Mouse (Mus musculus): ENCODE data around the gene Pcnx2. TPM values are rescaled to one million over a fixed set of nuclear protein-coding genes. Genes with fewer than 3 reads are reported as not detected.

The Pcnx2 gene
- polyA plus RNA-seq, 1 experiment from 2014 or later: 0.27 TPM

DNA sequence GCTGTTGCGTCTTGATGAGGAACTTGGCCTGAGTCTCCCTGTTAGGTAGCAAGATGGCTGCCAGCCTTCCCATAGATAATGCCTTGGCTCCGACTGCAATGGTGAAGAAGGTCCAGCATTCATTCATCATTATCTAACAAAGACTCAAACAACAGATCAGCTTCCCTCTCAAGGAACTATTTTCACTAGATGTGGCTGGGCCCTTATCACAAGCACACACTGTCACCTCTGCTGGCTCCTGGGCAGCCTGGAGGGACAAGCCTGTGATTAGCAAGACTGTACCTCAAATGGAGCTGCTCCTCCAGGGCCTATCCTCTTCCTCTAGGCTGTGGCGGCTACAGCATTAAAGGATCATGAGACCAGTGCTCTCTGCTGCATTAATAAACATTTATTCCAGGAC, 28.4 kb downstream of the Pcnx2 start:
- H3K27me3 ChIP-seq: no peaks in the 10 kb centered on the region
- no peak for ATAC-seq
- in situ Hi-C loops (cut with MboI; ENCODE audit: low pct_unique_long_range_greater_than_20kb): loop anchor here (5.0 kb wide), 4 partner anchors 297 to 802 kb away; no protein-coding TSS in a partner anchor
- TF ChIP-seq CTCF (IDR thresholded peaks at IDR 0.05): no peak
- DNase-seq (ENCODE audit: low read depth, low spot score): no peak
- ChIA-PET POLR2A (interaction anchor here (0.5 kb wide), 1 partner anchor 687 kb away, joined by 3 read pairs; no protein-coding TSS in a partner anchor), CTCF (no interaction called here)

DNA sequence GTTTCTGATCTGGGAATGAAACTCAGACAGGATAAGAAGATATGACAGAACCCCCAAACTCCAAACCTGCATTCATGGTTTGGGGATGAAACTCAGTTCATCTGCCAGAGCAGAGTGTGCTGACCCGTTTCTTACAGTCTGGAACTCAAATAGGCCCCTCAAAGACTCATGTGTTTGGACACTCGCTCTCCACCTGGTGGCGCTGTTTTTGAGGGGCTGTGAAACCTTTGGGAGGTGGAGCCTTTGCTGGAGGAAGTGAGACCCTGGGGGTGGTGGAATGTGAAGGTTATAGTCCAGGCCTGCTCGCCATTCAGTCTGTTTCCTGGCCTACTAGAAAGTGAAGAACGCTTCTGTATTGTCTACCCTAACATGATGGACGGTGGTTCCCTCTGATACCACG, 29.6 kb downstream of the Pcnx2 start:
- H3K27me3 ChIP-seq: no peaks in the 10 kb centered on the region
- ChIA-PET CTCF (interaction anchor here (0.7 kb wide), 1 partner anchor 8 kb away, joined by 3 read pairs; no protein-coding TSS in a partner anchor), POLR2A (no interaction called here)
- TF ChIP-seq CTCF (IDR thresholded peaks at IDR 0.05): no peak
- ATAC-seq (no peak), DNase-seq (ENCODE audit: low read depth, low spot score) (no peak)
- in situ Hi-C loops (cut with MboI; ENCODE audit: low pct_unique_long_range_greater_than_20kb): loop anchor here (5.0 kb wide), 2 partner anchors 296 to 686 kb away; no protein-coding TSS in a partner anchor

DNA sequence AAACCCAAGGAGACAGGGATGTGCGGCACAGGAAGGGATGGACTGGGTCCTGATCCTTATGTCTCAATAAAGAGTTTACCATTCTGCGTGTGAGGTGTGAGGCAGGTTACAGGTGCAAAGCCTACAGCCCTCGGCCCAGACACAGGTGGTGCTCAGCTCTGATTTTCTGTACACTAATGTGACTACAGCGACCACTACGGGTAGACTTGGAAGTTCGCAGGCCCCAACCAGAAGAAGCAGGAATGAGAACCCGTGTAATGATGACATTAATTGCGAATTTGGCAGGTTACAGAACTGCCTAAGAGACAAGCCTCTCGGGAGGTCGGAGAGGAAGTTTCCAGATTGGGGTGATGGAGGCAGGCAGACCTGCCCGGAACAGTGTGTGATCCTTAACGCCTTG, 32.0 kb downstream of the Pcnx2 start:
- ChIA-PET POLR2A (no interaction called here), CTCF (interaction anchor here (1.5 kb wide), 2 partner anchors 38 to 683 kb away, joined by 3 to 6 read pairs; no protein-coding TSS in a partner anchor)
- DNase-seq (ENCODE audit: low read depth, low spot score) (no peak), ATAC-seq (no peak)
- peaks cover 4% of the 10 kb centered on the region for H3K27me3 ChIP-seq
- in situ Hi-C loops (cut with MboI; ENCODE audit: low pct_unique_long_range_greater_than_20kb): loop anchor here (5.0 kb wide), 2 partner anchors 294 to 684 kb away; no protein-coding TSS in a partner anchor
- peak; percentile 34 for TF ChIP-seq CTCF (IDR thresholded peaks at IDR 0.05)

DNA sequence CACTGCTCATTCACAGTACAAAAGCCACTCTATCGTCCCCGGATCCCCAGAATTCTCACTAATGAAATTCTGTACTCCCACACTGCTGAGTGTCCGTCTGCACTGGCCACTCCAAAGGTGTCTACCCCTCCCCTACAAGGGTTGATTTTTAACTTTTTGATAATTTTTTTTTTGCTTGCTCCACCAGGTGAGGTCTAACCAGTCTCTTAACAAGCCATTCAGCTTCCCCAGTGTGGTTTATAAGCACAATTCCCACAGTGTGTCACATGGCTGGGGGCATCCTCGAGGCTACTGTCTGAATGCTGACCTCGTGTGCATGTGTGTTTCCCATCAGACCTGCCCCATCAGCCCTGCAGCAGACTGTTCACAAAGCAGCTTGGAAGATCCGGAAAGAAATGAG, 40.9 kb downstream of the Pcnx2 start:
- ATAC-seq: no peak

DNA sequence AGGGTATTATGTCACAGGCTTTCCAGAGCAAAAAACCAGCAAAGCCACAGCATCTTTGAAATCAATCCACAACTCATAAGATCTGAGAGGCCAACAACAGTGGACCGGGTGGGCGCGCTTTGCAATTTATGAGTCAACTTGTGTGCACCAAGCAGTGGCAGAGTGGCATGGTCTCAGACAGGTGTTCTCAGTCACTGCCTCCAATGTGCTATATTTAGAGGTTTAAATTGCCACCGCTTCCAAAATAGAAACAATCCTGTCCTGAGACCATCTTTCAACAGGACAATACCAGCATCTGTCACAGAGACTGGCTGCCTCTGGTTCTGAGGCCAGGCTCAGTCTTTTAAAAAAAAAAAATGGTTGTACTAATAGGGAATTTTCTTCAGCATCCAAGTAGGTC, 42.0 kb downstream of the Pcnx2 start:
- no peak for DNase-seq (ENCODE audit: low read depth, low spot score)
- H3K27me3 ChIP-seq: no peaks in the 10 kb centered on the region
- ATAC-seq: no peak
- no peak for TF ChIP-seq CTCF (IDR thresholded peaks at IDR 0.05)
- ChIA-PET CTCF (no interaction called here), POLR2A (no interaction called here)
- in situ Hi-C loops (cut with MboI; ENCODE audit: low pct_unique_long_range_greater_than_20kb): no loop called here

More for the DNA sequence above, 40.9 kb downstream of the Pcnx2 start:
- in situ Hi-C loops (cut with MboI; ENCODE audit: low pct_unique_long_range_greater_than_20kb): no loop called here
- TF ChIP-seq CTCF (IDR thresholded peaks at IDR 0.05): no peak
- ChIA-PET POLR2A (interaction anchor here (0.6 to 1.0 kb wide), 2 partner anchors 20 to 699 kb away, joined by 3 read pairs; no protein-coding TSS in a partner anchor), CTCF (interaction anchor here (0.9 to 1.0 kb wide), 2 partner anchors 274 to 283 kb away, joined by 3 to 4 read pairs; no protein-coding TSS in a partner anchor)
- DNase-seq (ENCODE audit: low read depth, low spot score): no peak
- H3K27me3 ChIP-seq: peaks cover under 1% of the 10 kb centered on the region

DNA sequence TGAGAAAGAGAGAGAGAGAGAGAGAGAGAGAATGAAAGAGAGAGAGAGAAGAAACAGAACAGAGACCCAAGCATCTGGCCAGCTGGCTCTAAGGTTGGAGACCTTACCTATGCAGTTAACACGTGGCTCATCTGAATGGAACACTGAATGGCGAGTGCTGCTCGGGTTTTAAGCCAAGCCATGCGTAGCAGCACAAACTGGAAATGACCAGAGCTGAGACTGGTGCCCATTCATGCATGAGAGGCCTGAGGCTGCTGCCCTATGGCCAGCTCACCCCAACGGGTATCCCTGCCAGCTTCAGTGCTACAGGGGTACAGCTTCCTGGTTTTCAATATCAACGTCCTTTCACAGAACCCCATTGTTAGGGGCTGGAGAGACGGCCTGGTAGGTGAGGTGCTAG, 43.7 kb downstream of the Pcnx2 start:
- H3K27me3 ChIP-seq: no peaks in the 10 kb centered on the region
- TF ChIP-seq CTCF (IDR thresholded peaks at IDR 0.05): no peak
- ChIA-PET POLR2A (no interaction called here), CTCF (no interaction called here)
- in situ Hi-C loops (cut with MboI; ENCODE audit: low pct_unique_long_range_greater_than_20kb): no loop called here
- no peak for ATAC-seq
- DNase-seq (ENCODE audit: low read depth, low spot score): no peak

DNA sequence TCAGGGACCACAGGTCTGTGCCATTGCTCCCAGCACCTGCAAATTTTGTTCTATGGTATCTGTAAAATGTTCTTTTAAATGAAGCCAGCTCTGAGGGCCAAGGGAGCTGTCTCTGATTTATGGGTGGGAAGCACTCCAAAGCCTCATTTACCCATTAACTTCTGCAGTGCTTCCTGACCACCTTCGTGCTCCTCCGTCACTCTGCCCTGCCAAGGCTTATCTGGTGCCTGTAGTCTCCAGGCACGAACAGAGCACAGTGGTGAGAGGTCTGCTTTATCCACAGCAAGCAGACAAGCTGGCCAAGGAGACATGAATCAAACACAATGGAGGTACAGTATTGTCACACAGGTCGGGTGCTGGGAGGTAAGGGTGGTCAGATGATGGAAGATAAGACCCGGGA, 44.8 kb downstream of the Pcnx2 start:
- CTCF ChIA-PET: interaction anchor here (1.1 kb wide), 2 partner anchors 250 to 263 kb away, joined by 3 read pairs; no protein-coding TSS in a partner anchor
- in situ Hi-C loops (cut with MboI; ENCODE audit: low pct_unique_long_range_greater_than_20kb): no loop called here
- ATAC-seq (no peak), DNase-seq (ENCODE audit: low read depth, low spot score) (no peak)
- TF ChIP-seq CTCF (IDR thresholded peaks at IDR 0.05): no peak
- POLR2A ChIA-PET: no interaction called here
- H3K27me3 ChIP-seq: no peaks in the 10 kb centered on the region

DNA sequence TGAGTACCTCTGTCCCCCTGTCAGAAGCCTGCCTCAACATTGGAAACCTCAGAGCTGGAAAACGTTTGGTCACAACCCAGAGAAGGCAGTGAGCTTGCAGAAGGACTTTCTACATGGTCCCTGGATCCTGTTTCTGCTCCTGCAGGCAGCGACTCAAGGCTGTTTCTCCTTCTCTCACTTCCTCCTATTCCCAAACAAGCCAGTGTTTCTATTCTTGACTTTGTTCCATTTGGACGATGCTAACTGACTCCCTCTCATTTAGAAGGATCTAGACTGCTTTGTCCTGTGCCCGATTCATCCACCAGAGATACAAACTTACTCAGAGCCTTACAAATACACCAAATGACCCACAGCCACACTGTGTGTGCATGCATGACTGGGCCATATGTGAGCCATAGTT, 48.9 kb downstream of the Pcnx2 start:
- H3K27me3 ChIP-seq: no peaks in the 10 kb centered on the region
- CTCF ChIA-PET: no interaction called here
- DNase-seq (ENCODE audit: low read depth, low spot score) (no peak), ATAC-seq (no peak)
- POLR2A ChIA-PET: no interaction called here
- in situ Hi-C loops (cut with MboI; ENCODE audit: low pct_unique_long_range_greater_than_20kb): no loop called here
- no peak for TF ChIP-seq CTCF (IDR thresholded peaks at IDR 0.05)

DNA sequence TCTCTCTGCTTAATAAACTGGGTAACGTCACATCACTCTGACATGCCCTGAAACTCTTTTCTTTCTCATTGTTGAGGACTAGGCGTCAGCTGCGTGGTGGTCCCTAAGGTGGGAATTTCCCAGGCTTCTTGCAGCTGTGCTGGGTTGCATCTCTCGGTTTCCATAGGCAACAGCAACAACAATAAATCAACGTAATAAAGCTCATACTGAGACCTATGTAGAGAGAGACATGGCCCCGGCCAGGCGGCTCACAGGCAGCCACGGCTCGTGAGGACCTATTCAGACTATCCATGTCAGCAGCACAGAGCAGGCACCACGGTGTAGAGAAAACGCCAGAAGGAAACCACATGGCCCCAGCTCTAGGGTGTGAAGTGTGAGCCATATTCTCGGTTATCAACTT, 50.3 kb downstream of the Pcnx2 start:
- TF ChIP-seq CTCF (IDR thresholded peaks at IDR 0.05): no peak
- POLR2A ChIA-PET: no interaction called here
- ATAC-seq (no peak), DNase-seq (ENCODE audit: low read depth, low spot score) (no peak)
- CTCF ChIA-PET: interaction anchor here (1.6 kb wide), 1 partner anchor 781 kb away, joined by 3 read pairs; no protein-coding TSS in a partner anchor
- H3K27me3 ChIP-seq: no peaks in the 10 kb centered on the region
- in situ Hi-C loops (cut with MboI; ENCODE audit: low pct_unique_long_range_greater_than_20kb): no loop called here

DNA sequence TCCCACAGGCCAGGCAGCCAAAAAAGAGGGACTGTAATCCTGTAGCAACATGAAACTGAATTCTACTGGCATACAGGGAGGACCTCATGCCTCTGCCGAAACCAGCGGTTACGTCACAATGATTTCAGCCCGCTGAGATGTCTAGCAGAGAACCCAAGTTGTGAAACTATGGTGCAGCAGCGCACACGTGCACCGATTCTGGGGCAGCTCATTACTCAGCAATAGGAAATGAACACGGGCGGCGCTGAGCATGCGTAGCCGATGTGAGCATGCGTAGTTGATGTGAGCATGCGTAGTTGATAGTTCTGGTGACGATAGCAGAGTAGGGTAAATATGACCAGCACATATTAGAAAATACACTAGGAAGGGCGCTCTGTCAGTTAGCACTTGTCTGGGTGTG, 52.8 kb downstream of the Pcnx2 start:
- no peaks in the 10 kb centered on the region for H3K27me3 ChIP-seq
- ChIA-PET CTCF (no interaction called here), POLR2A (no interaction called here)
- in situ Hi-C loops (cut with MboI; ENCODE audit: low pct_unique_long_range_greater_than_20kb): no loop called here
- no peak for DNase-seq (ENCODE audit: low read depth, low spot score)
- no peak for TF ChIP-seq CTCF (IDR thresholded peaks at IDR 0.05)
- no peak for ATAC-seq

DNA sequence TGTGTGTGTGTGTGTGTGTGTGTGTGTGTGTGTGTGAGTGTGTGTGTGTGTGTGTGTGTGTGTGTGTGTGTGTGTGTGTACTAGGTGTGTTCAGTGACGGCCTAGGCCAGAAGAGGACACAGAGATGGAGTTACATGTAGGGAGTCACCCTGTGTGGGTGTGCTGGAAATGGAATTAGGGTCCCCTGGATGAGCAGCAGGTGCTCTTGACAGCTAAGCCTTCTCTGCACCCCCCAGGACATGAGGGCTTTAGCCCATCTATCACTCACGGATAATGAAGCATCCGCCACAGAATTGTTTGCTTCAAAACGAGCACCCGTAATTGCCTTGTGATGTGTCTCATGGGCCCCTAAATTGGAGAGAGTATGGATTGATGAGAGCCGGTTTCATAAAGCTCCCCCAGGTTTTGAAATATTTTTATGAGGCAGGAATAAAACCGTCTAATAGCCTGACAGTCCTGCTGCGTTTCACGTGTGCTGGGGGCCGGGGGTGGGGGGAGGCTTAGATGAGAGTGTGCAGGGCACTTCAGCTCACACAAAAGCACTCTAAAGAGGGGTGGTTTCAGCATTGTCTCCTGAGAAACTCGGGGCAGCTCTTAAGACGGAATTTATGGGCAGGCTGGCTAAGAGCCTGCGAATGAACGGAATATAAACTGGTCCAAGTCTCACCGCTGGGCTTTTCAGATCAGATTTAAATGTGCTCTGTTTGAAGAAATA, 54.8 kb downstream of the Pcnx2 start:
- in situ Hi-C loops (cut with MboI; ENCODE audit: low pct_unique_long_range_greater_than_20kb): no loop called here
- ChIA-PET POLR2A (no interaction called here), CTCF (no interaction called here)
- DNase-seq (ENCODE audit: low read depth, low spot score) (no peak), ATAC-seq (no peak)
- peaks cover 3% of the 10 kb centered on the region for H3K27me3 ChIP-seq
- no peak for TF ChIP-seq CTCF (IDR thresholded peaks at IDR 0.05)
